Mouse (Mus musculus): ENCODE measurements around the gene Cdc34. TPM values are rescaled to one million over a fixed set of nuclear protein-coding genes. Genes with fewer than 3 reads are reported as not detected.
A peak's percentile ranks its signal among the peaks of the same experiment; 100 is the strongest.

The Cdc34 gene
- polyA plus RNA-seq, 1 experiment from 2014 or later, result 80.5 TPM

GRCm38 (mm10) chr10:79668771-79669575, 13.0 kb upstream of the Cdc34 start, which contains the start of gene Tpgs1:
Gene Tpgs1, plus strand, starts transcription at chr10:79669369.
- Histone ChIP-seq H3K36me3 (ENCODE audit: control insufficient read depth, insufficient read depth) (no peaks in the 10 kb centered on the region), H3K9ac (ENCODE audit: low read depth, low read length) (peak within 1 kb of the TSS; percentile 91), H3K27ac (ENCODE audit: low read length) (peak within 1 kb of the TSS; percentile 88), H3K4me2 (ENCODE audit: low read depth, low read length) (peak within 1 kb of the TSS; percentile 88), H3K4me3 (ENCODE audit: low read depth, low read length) (peak within 1 kb of the TSS; percentile 100), H3K27me3 (ENCODE audit: control insufficient read depth, insufficient read depth, low read depth, low read length) (no peaks in the 10 kb centered on the region), H3K9me3 (replicated peaks; ENCODE audit: control insufficient read depth, low read length) (no peaks in the 10 kb centered on the region), H3K4me1 (ENCODE audit: control insufficient read depth, low read depth, low read length) (peaks cover 12% of the 10 kb centered on the region)
- under 1% methylated on average over 45 of the region's 45 CpGs for WGBS (ENCODE audit: insufficient replicate concordance)
- ATAC-seq (ENCODE audit: low read depth), result peak; percentile 81

GRCm38 (mm10) chr10:79669576-79670057, 12.4 kb upstream of the Cdc34 start:
- H3K9ac ChIP-seq (ENCODE audit: low read depth, low read length), result peak overlapping the region; percentile 91
- H3K4me1 ChIP-seq (ENCODE audit: control insufficient read depth, low read depth, low read length), result peaks cover 12% of the 10 kb centered on the region
- H3K4me2 ChIP-seq (ENCODE audit: low read depth, low read length), result peak overlapping the region; percentile 88
- 0% methylated on average over 47 of the region's 47 CpGs for WGBS (ENCODE audit: insufficient replicate concordance)
- no peaks in the 10 kb centered on the region for H3K9me3 ChIP-seq (replicated peaks; ENCODE audit: control insufficient read depth, low read length)
- H3K27me3 ChIP-seq (ENCODE audit: control insufficient read depth, insufficient read depth, low read depth, low read length), result no peaks in the 10 kb centered on the region
- H3K4me3 ChIP-seq (ENCODE audit: low read depth, low read length), result peak overlapping the region; percentile 100
- H3K27ac ChIP-seq (ENCODE audit: low read length), result peak overlapping the region; percentile 88
- ATAC-seq (ENCODE audit: low read depth), result peak; percentile 61
- H3K36me3 ChIP-seq (ENCODE audit: control insufficient read depth, insufficient read depth), result no peaks in the 10 kb centered on the region

- Histone ChIP-seq H3K27ac (ENCODE audit: low read length) (peak overlapping the region; percentile 88), H3K4me3 (ENCODE audit: low read depth, low read length) (peak overlapping the region; percentile 100), H3K4me1 (ENCODE audit: control insufficient read depth, low read depth, low read length) (peaks cover 12% of the 10 kb centered on the region), H3K9ac (ENCODE audit: low read depth, low read length) (peak overlapping the region; percentile 91), H3K9me3 (replicated peaks; ENCODE audit: control insufficient read depth, low read length) (no peaks in the 10 kb centered on the region), H3K27me3 (ENCODE audit: control insufficient read depth, insufficient read depth, low read depth, low read length) (no peaks in the 10 kb centered on the region), H3K36me3 (ENCODE audit: control insufficient read depth, insufficient read depth) (no peaks in the 10 kb centered on the region), H3K4me2 (ENCODE audit: low read depth, low read length) (peak overlapping the region; percentile 88)
- ATAC-seq (ENCODE audit: low read depth), result no peak
- 32% methylated on average over 15 of the region's 15 CpGs for WGBS (ENCODE audit: insufficient replicate concordance)
Measured at GRCm38 (mm10) chr10:79670071-79670888, 11.7 kb upstream of the Cdc34 start.

- H3K4me1 ChIP-seq (ENCODE audit: control insufficient read depth, low read depth, low read length), result peaks cover 12% of the 10 kb centered on the region
- no peaks in the 10 kb centered on the region for H3K9me3 ChIP-seq (replicated peaks; ENCODE audit: control insufficient read depth, low read length)
- H3K27me3 ChIP-seq (ENCODE audit: control insufficient read depth, insufficient read depth, low read depth, low read length), result no peaks in the 10 kb centered on the region
- no peak for ATAC-seq (ENCODE audit: low read depth)
- H3K36me3 ChIP-seq (ENCODE audit: control insufficient read depth, insufficient read depth), result no peaks in the 10 kb centered on the region
- H3K9ac ChIP-seq (ENCODE audit: low read depth, low read length), result no peak overlapping the region
- no peak overlapping the region for H3K4me2 ChIP-seq (ENCODE audit: low read depth, low read length)
- 68% methylated on average over 6 of the region's 6 CpGs for WGBS (ENCODE audit: insufficient replicate concordance)
- H3K27ac ChIP-seq (ENCODE audit: low read length), result no peak overlapping the region
- H3K4me3 ChIP-seq (ENCODE audit: low read depth, low read length), result no peak overlapping the region
Measured at GRCm38 (mm10) chr10:79671396-79672087, 10.5 kb upstream of the Cdc34 start.

- Histone ChIP-seq H3K9me3 (replicated peaks; ENCODE audit: control insufficient read depth, low read length) (no peaks in the 10 kb centered on the region), H3K27ac (ENCODE audit: low read length) (no peak overlapping the region), H3K4me3 (ENCODE audit: low read depth, low read length) (no peak overlapping the region), H3K27me3 (ENCODE audit: control insufficient read depth, insufficient read depth, low read depth, low read length) (no peaks in the 10 kb centered on the region), H3K36me3 (ENCODE audit: control insufficient read depth, insufficient read depth) (no peaks in the 10 kb centered on the region), H3K4me2 (ENCODE audit: low read depth, low read length) (no peak overlapping the region), H3K9ac (ENCODE audit: low read depth, low read length) (no peak overlapping the region), H3K4me1 (ENCODE audit: control insufficient read depth, low read depth, low read length) (peaks cover 12% of the 10 kb centered on the region)
- ATAC-seq (ENCODE audit: low read depth), result no peak
- WGBS (ENCODE audit: insufficient replicate concordance), result 61% methylated on average over 3 of the region's 3 CpGs
Measured at GRCm38 (mm10) chr10:79672088-79672455, 9.9 kb upstream of the Cdc34 start.

- peaks cover 12% of the 10 kb centered on the region for H3K4me1 ChIP-seq (ENCODE audit: control insufficient read depth, low read depth, low read length)
- no peak for ATAC-seq (ENCODE audit: low read depth)
- H3K4me2 ChIP-seq (ENCODE audit: low read depth, low read length), result no peak overlapping the region
- H3K9me3 ChIP-seq (replicated peaks; ENCODE audit: control insufficient read depth, low read length), result no peaks in the 10 kb centered on the region
- H3K27ac ChIP-seq (ENCODE audit: low read length), result no peak overlapping the region
- no peaks in the 10 kb centered on the region for H3K36me3 ChIP-seq (ENCODE audit: control insufficient read depth, insufficient read depth)
- H3K4me3 ChIP-seq (ENCODE audit: low read depth, low read length), result no peak overlapping the region
- WGBS (ENCODE audit: insufficient replicate concordance), result 54% methylated on average over 3 of the region's 3 CpGs
- no peaks in the 10 kb centered on the region for H3K27me3 ChIP-seq (ENCODE audit: control insufficient read depth, insufficient read depth, low read depth, low read length)
- H3K9ac ChIP-seq (ENCODE audit: low read depth, low read length), result no peak overlapping the region
Measured at GRCm38 (mm10) chr10:79673054-79673453, 8.9 kb upstream of the Cdc34 start.

GRCm38 (mm10) chr10:79675346-79676035, 6.5 kb upstream of the Cdc34 start:
- no peaks in the 10 kb centered on the region; the same call in 1 of the 2 replicates for H3K27me3 ChIP-seq (ENCODE audit: control insufficient read depth, insufficient read depth, low read depth, low read length)
- no peak for ATAC-seq (ENCODE audit: low read depth)

More at GRCm38 (mm10) chr10:79675346-79676035, 6.5 kb upstream of the Cdc34 start:
- no peak overlapping the region for H3K27ac ChIP-seq (ENCODE audit: low read length)
- 74% methylated on average over 44 of the region's 44 CpGs for WGBS (ENCODE audit: insufficient replicate concordance)
- no peak overlapping the region for H3K4me2 ChIP-seq (ENCODE audit: low read depth, low read length)
- no peak overlapping the region for H3K4me3 ChIP-seq (ENCODE audit: low read depth, low read length)
- H3K9ac ChIP-seq (ENCODE audit: low read depth, low read length), result no peak overlapping the region
- H3K4me1 ChIP-seq (ENCODE audit: control insufficient read depth, low read depth, low read length), result peaks cover 8% of the 10 kb centered on the region
- H3K36me3 ChIP-seq (ENCODE audit: control insufficient read depth, insufficient read depth), result no peaks in the 10 kb centered on the region
- H3K9me3 ChIP-seq (replicated peaks; ENCODE audit: control insufficient read depth, low read length), result no peaks in the 10 kb centered on the region

Data from liver, embryonic 16.5 days (tissue).